ENCODE assay signal across 17 mouse cellular contexts in the genomic region with DNA sequence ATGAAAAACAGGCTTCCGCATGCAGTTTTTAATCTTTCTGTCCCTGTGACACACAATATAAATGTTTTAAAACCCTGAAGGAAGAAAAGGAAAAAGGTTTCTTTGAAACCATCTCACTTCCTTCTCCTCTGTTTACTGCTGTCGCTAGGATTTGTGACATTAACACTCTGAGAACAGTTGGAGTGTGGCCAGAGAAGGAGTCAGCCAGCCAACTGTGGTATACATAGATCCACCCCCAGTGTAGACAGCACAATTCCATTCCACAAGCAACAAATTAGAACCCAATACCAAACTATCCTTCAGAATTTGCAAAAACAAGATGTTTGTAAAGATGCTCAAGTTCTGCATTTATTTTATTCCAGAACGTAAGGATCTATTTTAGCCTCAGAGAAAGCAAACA. TPM values are rescaled to one million over a fixed set of nuclear protein-coding genes. Genes with fewer than 3 reads are reported as not detected.
A peak's percentile ranks its signal among the peaks of the same experiment; 100 is the strongest.
DNase-seq lines count a peak whose midpoint lies in the region; ATAC-seq and TF ChIP-seq lines count a peak whose summit lies in the region.
"Had no signal": no experiment of that assay in that cellular context is flagged by ENCODE, and none has a peak within 500 bp of the region (broad histone marks: within the 10 kb centered on the region; RNA-seq: fewer than 3 reads in every experiment).

No protein-coding gene starts in this region.

- H3K36me3 ChIP-seq in heart, postnatal 0 days (replicated peaks; ENCODE audit: control insufficient read depth, insufficient read depth, low read length), result no peaks in the 10 kb centered on the region
- H3K36me3 ChIP-seq in lung, embryonic 14.5 days (ENCODE audit: insufficient read depth), result no peaks in the 10 kb centered on the region
- no peaks in the 10 kb centered on the region for H3K36me3 ChIP-seq in forebrain, embryonic 14.5 days (ENCODE audit: control insufficient read depth, insufficient read depth, low read length)
- H3K36me3 ChIP-seq in kidney, embryonic 15.5 days, result no peaks in the 10 kb centered on the region
- H3K36me3 ChIP-seq: limb, embryonic 12.5 days had no signal

- H3K9me3 ChIP-seq in heart, postnatal 0 days (replicated peaks; ENCODE audit: control insufficient read depth, low read length), result no peaks in the 10 kb centered on the region
- no peaks in the 10 kb centered on the region for H3K9me3 ChIP-seq in lung, embryonic 14.5 days (ENCODE audit: low read depth, low read length)
- no peaks in the 10 kb centered on the region for H3K9me3 ChIP-seq in forebrain, embryonic 14.5 days (replicated peaks; ENCODE audit: control insufficient read depth, low read length)
- H3K9me3 ChIP-seq in kidney, embryonic 15.5 days (replicated peaks), result no peaks in the 10 kb centered on the region
- H3K9me3 ChIP-seq: limb, embryonic 12.5 days had no signal

- 54% methylated on average over 3 of the region's 3 CpGs for WGBS in heart, postnatal 0 days
- WGBS in lung, embryonic 14.5 days, result 29% methylated on average over 3 of the region's 3 CpGs
- WGBS in forebrain, embryonic 14.5 days, result 35% methylated on average over 3 of the region's 3 CpGs
- WGBS in kidney, embryonic 15.5 days, result 52% methylated on average over 3 of the region's 3 CpGs

- ATAC-seq in heart, postnatal 0 days (ENCODE audit: insufficient read depth, low read depth), result no peak
- no peak for ATAC-seq in lung, embryonic 14.5 days (ENCODE audit: insufficient read depth)
- ATAC-seq in forebrain, embryonic 14.5 days, result peak; percentile 67; the same call in 1 of the 2 replicates
- ATAC-seq in kidney, embryonic 15.5 days (replicated peaks; ENCODE audit: low FRiP score), result no peak

- TF ChIP-seq EP300 in heart, postnatal 0 days (IDR thresholded peaks at IDR 0.05; ENCODE audit: low read depth), result no peak

- H3K4me3 ChIP-seq in heart, postnatal 0 days (ENCODE audit: low read depth, low read length), result no peak overlapping the region
- no peak overlapping the region for H3K4me3 ChIP-seq in lung, embryonic 14.5 days (ENCODE audit: low read depth, low read length)
- no peak overlapping the region for H3K4me3 ChIP-seq in forebrain, embryonic 14.5 days (ENCODE audit: low read depth, low read length)
- H3K4me3 ChIP-seq in kidney, embryonic 15.5 days (replicated peaks), result no peak overlapping the region
- H3K4me3 ChIP-seq: erythroblast, embryonic 14.5 days; limb, embryonic 12.5 days had no signal

- no peak for TF ChIP-seq POLR2A in brain, embryonic 14.5 days (IDR thresholded peaks at IDR 0.05; ENCODE audit: borderline replicate concordance, extremely low read depth, insufficient read depth, insufficient read length, poor library complexity, severe bottlenecking)

- H3K27ac ChIP-seq in heart, postnatal 0 days (ENCODE audit: low read depth), result no peak overlapping the region
- peak overlapping the region; percentile 26; the same call in 1 of the 2 replicates for H3K27ac ChIP-seq in lung, embryonic 14.5 days (ENCODE audit: low read depth)
- no peak overlapping the region; the same call in 1 of the 2 replicates for H3K27ac ChIP-seq in forebrain, embryonic 14.5 days (ENCODE audit: low read depth, low read length)
- H3K27ac ChIP-seq in kidney, embryonic 15.5 days, result no peak overlapping the region
- H3K27ac ChIP-seq: kidney, postnatal 0 days; limb, embryonic 12.5 days; macrophage had no signal

- TF ChIP-seq CTCF in heart, postnatal 0 days (IDR thresholded peaks at IDR 0.05; ENCODE audit: low read depth), result no peak
- TF ChIP-seq CTCF in lung, embryonic 14.5 days (IDR thresholded peaks at IDR 0.05; ENCODE audit: low read depth), result no peak
- no peak for TF ChIP-seq CTCF in brain, embryonic 14.5 days (IDR thresholded peaks at IDR 0.05; ENCODE audit: borderline replicate concordance, extremely low read depth, insufficient read depth, insufficient read length)

- peak; percentile 30 for DNase-seq in heart, postnatal 0 days (ENCODE audit: low spot score)
- DNase-seq in heart, adult 18-20 months, result no peak
- DNase-seq in lung, embryonic 14.5 days, result peak; percentile 89
- no peak for DNase-seq in lung, postnatal 36 days
- DNase-seq in brain, embryonic 14.5 days (ENCODE audit: low read depth), result peak; percentile 84
- DNase-seq in forebrain, embryonic 14.5 days (ENCODE audit: low spot score), result peak; percentile 84
- DNase-seq in embryo, embryonic 10 days (ENCODE audit: low spot score), result no peak
- DNase-seq: adrenal gland, postnatal 10 days; gastrocnemius, postnatal 36 days; thymus, postnatal 36 days had no signal

- no peak overlapping the region for H3K4me2 ChIP-seq in heart, postnatal 0 days (ENCODE audit: low read depth, low read length)
- H3K4me2 ChIP-seq in lung, embryonic 14.5 days, result no peak overlapping the region
- H3K4me2 ChIP-seq in forebrain, embryonic 14.5 days (ENCODE audit: low read length), result no peak overlapping the region
- no peak overlapping the region for H3K4me2 ChIP-seq in kidney, embryonic 15.5 days
- H3K4me2 ChIP-seq: limb, embryonic 12.5 days had no signal

- no peak overlapping the region for H3K9ac ChIP-seq in heart, postnatal 0 days (replicated peaks; ENCODE audit: low read depth, low read length)
- no peak overlapping the region for H3K9ac ChIP-seq in lung, embryonic 14.5 days
- H3K9ac ChIP-seq in forebrain, embryonic 14.5 days (ENCODE audit: low read length), result no peak overlapping the region
- no peak overlapping the region for H3K9ac ChIP-seq in kidney, embryonic 15.5 days
- H3K9ac ChIP-seq: limb, embryonic 12.5 days had no signal

- H3K4me1 ChIP-seq in heart, postnatal 0 days (ENCODE audit: control insufficient read depth, insufficient read depth), result peaks cover 16% of the 10 kb centered on the region
- peaks cover 50% of the 10 kb centered on the region for H3K4me1 ChIP-seq in lung, embryonic 14.5 days (ENCODE audit: insufficient read depth)
- H3K4me1 ChIP-seq in forebrain, embryonic 14.5 days (ENCODE audit: control insufficient read depth, insufficient read depth, low read length), result peaks cover 27% of the 10 kb centered on the region
- H3K4me1 ChIP-seq in kidney, embryonic 15.5 days, result peaks cover 19% of the 10 kb centered on the region; the same call in 1 of the 2 replicates
- H3K4me1 ChIP-seq: limb, embryonic 12.5 days had no signal

- no peaks in the 10 kb centered on the region for H3K27me3 ChIP-seq in heart, postnatal 0 days (ENCODE audit: control insufficient read depth, insufficient read depth, low read length)
- H3K27me3 ChIP-seq in lung, embryonic 14.5 days (ENCODE audit: insufficient read depth, low read length), result no peaks in the 10 kb centered on the region
- H3K27me3 ChIP-seq in forebrain, embryonic 14.5 days (replicated peaks; ENCODE audit: control insufficient read depth, insufficient read depth, low read length), result no peaks in the 10 kb centered on the region
- peaks cover 7% of the 10 kb centered on the region; the same call in 1 of the 2 replicates for H3K27me3 ChIP-seq in kidney, embryonic 15.5 days
- H3K27me3 ChIP-seq: limb, embryonic 12.5 days had no signal

RNA-seq across cellular contexts. Expression of a gene that starts 6.7 kb away (rescaled TPM):
- not detected in 2 replicates for total RNA-seq in heart, postnatal 0 days (2014; rRNA removed; ENCODE audit: low replicate concordance)
- polyA plus RNA-seq in heart, postnatal 0 days (2015; fragmentation: Nextera tagmentation; extraction: Ambion mirVana), result 0.08 TPM in 1 of 2 replicates, not detected in the other
- total RNA-seq in heart, adult 18-20 months (2021), result not detected
- 0.16 and 0.32 TPM in 2 replicates for polyA plus RNA-seq in lung, embryonic 14.5 days (2014; fragmentation: Nextera tagmentation; extraction: Ambion mirVana)
- polyA plus RNA-seq in brain, embryonic 14.5 days (2012; rRNA removed), result 0.08 TPM in 1 of 2 replicates, not detected in the other
- polyA plus RNA-seq in forebrain, embryonic 14.5 days (2014; fragmentation: Nextera tagmentation; extraction: Ambion mirVana), result not detected in 2 replicates
- 0.18 and 0.34 TPM in 2 replicates for polyA plus RNA-seq in kidney, embryonic 15.5 days (2015; fragmentation: Nextera tagmentation; extraction: Ambion mirVana)
- total RNA-seq: adrenal gland, postnatal 10 days; gastrocnemius, postnatal 36 days; heart, postnatal 25 days had no signal
- polyA plus RNA-seq: C2C12; erythroblast, embryonic 14.5 days; macrophage had no signal

Comparison
In these comparisons a context has a peak if more than half of its experiments do, and no peak if none do; other contexts are left out.
1. DNase-seq: peak in heart, postnatal 0 days (single experiment), lung, embryonic 14.5 days (single experiment), brain, embryonic 14.5 days (single experiment) and forebrain, embryonic 14.5 days (single experiment); none in heart, adult 18-20 months (0 of 2), lung, postnatal 36 days (single experiment) and embryo, embryonic 10 days (single experiment).